Mouse (Mus musculus) spleen, postnatal 10 days (tissue): ENCODE results near the gene Grin2c.

Source experiments
- DNase-seq, 2 experiments: peaks; one replicate each; pipeline ENCODE4 v3.0.0; 2021 to 2022; ENCODE audit warnings: low spot score in 2 of 2

Grin2c gene

DNA sequence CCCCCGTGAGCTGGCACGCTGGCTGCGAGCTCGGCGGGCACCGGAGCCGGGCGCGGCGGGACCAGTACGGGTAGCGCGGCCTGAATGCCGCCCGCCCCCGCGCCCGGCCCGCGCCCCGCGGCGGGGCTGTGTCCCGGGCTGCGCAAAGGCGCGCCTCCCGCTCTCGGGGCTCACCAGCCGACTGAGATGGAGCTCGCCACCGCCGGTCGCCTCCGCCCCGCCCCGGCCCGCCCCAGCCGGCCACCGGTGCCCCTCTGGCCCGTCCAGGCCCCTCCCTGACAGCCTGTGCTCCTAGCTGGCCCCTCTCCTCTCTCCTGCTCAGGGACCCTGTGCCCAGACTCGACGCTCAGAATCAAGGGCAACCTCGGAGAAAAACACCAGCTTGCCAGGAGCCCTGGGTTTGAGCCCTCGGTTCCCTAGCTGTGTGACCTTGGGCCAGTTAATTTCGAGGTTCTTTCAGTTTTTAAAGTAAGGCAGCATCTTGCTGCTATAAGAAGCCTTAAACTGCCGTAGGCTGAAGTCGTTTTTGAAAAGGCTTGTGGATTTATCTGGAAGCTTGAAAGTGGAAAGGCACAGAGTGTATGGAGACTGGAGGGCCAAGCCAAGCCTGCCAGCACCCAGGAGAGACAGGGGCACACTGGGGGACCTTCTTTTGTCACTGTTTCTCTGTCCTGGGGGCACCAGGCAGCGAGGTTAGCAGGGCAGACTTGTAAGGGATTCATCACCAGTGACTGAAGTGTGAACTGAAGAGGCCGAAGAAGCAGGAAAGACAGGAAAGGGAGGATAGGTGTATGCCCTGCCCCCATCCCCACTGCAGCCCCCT is at the start of gene Grin2c:
Grin2c (minus strand) TSS at position 183 of the 823 bp plus-strand sequence.
- no peak for DNase-seq

DNA sequence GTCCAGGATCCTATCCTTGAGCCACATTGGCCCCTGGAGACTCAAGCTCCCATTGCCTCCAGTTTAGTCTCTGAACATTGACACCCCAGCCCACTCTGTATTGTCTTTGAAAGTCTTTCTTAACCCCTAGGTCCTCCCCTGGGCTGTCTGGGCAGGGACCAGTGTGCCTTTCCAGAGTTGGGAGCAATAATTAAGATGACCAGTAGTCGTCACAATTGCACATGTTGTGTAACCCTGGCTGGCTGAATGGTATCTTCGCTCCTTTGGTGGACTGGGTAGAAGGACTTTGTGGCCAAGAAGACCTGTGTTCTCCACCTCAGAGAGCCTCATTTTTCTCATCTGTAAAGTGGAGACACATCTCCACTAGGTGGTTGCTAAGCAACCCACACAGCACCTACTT is 47.2 kb upstream of the Grin2c start:
- DNase-seq = no peak

DNA sequence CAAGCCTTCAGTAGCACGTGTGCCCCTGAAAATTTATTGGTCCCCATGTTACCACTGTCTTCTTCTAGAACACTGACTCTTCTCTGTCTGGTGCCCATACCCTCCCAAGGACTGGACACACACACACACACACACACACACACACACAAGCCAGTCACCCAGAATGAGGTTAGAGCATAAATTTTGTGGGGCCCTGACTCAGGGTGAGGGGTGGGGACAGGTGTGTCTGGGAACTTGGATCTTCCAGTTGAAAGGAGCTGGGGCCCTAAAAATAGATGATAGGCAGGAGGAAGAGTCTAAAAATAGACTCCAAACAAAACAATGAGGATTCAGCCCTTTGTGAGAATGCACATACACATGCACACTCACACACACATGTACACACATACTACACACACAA is 41.7 kb upstream of the Grin2c start:
- DNase-seq = no peak

DNA sequence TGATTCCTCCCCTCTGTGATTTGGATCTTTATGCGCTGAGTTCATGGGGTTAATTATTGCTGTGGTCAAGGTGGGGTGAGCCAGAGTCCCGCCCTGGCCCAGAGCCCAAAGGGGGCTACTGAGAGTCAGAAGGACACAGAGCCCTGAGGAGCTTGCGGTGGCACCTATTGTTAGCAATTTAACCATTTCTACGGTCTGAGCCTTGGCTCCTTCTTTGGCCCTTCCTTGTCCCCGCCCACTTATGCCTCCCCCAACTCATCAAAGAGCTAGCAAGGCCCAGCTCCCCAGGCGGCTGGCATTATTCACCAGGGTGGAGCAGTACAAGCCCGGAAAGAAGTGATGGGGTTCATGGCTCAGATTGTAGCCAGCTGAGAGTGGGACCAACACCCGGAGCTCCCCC is 39.8 kb upstream of the Grin2c start, which contains the start of gene Otop2:
Otop2 (plus strand) TSS at position 301 of the 400 bp plus-strand sequence.
- DNase-seq = no peak

DNA sequence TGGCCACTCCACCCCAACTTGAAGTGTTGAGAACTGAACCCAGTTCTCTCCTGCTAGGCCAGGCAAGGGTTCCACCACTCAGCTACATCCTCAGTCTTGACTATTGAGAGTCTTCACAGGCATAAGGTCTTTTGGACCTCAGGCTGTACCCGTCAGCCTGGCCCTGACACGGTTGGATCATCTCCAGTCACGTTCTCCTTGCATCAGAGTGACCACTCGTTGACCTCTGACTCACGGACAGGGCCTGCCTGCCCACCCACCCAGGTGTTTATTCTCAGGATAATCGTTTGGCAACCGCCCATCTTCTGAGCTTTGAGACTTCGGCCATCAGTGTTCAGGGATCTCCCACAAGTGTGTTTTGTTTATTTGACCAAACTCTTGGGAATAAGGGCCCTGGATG is 36.1 kb upstream of the Grin2c start:
- DNase-seq = no peak

DNA sequence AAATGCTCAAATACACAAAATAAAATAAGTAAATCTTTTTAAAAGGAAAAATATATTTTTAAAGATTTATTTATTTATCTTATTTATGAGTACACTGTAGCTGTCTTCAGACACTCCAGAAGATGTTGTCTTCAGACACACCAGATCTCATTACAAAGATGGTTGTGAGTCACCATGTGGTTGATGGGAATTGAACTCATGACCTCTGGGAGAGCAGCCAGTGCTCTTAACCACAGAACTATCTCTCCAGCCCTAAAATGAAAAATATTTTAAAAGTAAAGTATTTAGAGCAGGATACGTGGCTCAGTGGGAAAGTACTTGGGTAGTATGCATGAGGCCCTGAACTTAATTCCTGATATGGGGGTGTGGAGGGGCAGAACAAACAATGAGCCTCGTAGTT is 34.3 kb upstream of the Grin2c start:
- no peak for DNase-seq

DNA sequence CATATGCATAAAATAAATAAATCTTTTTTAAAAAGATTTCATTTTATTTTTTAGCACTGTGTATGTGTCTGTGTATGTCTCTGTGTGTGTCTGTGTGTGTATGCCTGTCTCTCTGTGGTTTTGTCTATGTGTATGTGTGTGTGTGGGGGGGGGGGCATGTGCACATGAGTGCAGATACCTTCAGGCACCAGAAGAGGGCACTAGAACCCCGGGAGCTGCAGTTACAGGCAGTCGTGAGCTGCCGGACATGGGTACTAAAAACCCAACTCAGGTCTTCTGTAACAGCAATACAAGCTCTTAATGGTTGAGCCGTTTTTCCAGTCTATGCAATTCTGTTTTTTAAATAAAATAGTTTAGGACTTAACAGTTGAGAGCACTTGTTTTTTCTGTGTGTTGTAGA is 33.7 kb upstream of the Grin2c start:
- no peak for DNase-seq

DNA sequence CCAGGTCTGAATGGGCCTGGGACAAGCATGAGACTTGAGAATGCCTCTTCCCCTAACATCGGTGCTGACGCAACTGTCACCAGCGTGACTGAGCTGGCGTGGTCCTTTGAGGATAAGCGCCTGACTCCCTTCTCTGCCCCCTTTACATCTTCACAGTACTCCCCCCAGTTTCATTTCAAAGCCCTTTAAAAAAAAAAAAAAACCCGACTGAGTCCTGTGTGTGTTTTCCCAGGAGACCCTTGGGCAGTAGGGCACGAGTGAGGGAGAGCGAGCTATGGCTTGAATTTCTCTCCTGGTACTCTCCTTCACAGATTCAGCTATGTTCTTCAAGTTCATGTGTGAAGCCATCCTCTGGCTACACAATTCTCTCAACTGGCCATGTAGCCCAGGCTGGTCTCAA is 31.1 kb upstream of the Grin2c start:
- DNase-seq = no peak

DNA sequence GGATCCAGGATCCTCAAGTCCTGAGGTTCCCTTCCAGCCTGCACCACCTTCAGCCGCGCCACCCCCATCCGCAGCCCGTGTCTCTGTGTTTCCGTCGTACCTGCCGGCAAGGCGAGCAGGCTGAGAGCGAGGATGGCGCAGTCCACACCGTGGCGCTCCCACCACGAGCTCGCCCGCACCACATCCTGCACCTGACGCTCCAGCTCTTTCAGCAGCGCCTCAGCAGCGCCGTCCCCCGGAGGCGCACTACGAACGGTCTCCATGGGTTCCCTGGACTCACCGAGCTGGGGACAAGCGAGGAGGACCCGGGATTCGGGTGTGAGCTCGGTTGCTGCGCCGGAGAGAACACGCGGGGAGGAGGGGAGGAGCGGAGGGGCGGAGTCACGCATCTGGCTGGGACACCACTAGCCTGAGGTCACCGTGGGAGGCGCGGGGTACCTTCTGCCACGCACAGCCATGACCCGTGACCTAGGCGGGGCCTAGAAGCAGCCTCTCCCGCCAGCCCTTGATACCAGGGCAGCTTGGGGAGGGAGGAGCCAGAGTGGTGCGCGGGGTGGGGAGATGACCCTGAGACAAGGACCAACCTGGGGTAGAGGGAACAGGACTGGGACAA is 30.3 kb upstream of the Grin2c start, which contains the start of gene Fads6:
Fads6 (minus strand) TSS at position 450 of the 613 bp plus-strand sequence.
- DNase-seq = peak in 1 of 2 experiments; percentile 49

DNA sequence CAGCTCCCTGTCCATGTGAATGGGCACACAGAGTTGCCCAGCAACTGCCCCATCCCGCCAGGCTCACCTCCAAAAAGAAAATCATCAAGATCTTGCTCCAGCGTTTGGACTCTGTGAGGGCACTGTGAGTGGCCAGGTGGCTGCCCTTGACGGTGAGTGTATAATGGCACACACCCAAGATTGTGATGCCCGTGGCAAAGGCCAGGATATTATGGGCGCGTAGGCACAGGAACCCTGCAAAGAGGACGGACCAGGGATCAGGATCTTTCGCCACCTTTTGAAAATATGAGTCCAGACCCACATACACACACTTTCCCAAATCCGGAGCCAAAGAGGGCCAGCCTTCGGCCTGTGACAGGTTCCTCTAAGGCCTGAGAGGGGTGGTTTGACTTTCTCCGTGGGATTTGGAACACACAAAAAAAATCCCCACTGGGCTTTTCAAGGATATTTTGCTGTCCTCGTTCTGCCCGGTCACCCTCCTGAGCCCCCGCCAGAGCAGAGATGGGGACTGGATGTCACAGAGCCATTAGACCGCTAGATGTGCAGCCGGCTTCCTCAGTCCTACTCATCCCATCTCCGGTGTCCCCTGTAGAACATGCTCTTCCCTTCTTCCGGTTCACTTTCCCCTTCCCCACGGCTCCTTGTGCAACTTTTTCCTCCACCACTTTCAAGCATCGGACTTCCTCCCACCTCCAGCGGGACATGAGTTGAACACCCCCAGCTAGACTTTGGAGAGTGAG is 29.6 kb upstream of the Grin2c start:
- no peak for DNase-seq

DNA sequence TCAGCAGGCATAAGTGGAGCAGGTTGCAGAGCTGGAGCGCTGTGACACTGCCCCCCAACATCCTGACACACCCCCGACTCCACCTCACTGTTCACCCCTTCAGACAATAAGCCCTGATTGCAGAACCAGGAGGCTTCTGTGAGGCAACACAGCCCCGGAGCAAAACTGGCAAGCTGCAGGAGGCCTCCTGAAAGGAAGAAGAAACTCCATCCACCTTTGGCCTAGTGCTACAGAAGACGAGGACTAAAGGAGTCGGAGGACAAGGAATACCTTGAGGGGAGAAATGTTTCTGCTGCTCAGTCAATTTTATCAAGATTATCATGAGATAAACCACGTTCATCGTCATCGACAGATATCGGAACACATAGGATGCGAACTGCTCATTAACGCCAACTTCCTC is 28.9 kb upstream of the Grin2c start:
- DNase-seq = no peak

DNA sequence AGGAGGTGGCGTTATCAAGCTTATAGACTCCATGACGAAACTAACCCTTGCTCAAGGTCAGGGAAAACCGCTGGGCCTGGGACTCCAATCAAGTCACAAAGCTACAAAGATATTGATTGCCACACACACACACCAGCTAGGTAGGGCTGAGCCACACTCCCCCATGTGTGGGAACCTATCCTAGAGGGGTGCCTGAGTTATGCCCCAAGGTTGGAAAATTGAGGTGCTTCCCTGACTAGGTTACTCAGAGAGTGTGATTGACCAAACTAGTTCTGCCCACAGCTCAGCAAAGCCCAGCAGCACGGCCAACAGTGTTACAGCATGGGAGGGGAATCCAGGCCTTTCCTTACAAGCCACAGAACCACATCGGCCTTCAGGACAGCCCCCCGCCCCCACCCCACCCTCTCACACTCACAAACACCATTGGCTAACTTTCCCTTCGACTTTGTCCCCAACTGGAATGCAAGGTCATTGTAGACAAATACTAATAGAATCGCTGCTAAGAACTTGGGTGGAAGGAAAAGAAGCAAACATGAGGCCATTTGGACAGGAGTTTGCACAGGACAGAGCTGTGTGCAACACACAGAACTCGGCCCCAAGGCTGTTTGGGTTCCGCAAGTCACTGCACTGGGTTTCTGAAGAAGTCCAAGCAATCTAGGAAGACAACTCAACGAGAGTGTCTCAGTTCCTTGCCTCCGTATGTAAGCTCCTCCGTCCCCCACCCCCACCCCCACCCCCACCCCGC is 25.8 kb upstream of the Grin2c start:
- no peak for DNase-seq

DNA sequence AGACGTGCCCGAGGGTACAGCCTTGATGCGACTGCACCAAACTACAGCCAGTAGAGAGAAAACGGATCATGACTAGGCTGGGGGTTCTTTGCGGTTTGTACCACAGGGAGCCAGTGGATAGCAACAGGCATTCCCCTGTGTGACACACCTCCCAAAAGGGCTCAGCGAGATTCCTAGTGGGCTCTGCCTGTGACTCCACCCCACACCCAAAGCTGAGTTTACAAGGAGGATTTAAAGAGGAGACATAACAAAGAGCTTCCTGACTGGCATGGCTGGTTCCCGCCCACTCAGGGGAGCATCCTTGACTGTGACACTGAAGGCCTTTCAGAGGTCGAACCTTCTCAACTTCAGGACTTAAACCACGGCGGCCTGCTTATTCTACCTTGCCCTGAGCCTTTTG is 24.5 kb upstream of the Grin2c start:
- no peak for DNase-seq

DNA sequence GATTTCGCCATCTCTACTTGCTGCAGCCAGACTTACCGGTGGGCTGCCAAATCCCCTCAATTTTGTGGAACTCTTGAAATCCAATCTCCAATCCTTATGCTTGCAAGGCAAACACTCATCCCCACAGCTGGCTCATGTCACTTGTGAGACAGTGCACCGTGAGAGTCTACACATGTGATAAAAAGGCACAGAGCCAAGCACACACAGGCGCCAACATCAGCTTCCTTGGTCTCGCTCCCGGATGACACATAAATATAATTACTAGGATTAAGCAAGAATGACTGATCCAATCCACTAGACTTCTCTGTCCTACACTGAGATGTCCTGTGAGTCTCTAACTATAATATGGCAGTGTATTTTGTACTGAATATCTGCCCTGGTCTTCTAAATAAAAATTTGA is 23.9 kb upstream of the Grin2c start:
- no peak for DNase-seq

DNA sequence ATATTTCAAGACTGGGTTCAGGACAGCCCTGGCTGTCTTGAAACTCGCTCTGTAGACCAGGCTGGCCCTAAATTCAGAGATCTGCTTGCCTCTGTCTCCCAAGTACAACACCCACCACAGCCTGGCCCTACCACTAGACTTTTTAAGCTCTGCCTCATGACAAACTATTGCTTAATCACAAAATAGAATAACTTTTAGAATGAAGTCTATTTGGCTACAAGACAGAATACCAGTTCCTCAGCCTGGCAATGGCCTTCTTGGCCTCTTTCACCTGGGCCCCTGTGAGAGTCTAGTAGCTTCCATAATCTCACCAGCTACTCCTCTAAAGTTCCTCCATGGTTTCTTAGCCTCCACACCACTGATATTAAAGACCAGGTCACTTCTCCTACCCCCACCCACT is 23.3 kb upstream of the Grin2c start:
- no peak for DNase-seq

DNA sequence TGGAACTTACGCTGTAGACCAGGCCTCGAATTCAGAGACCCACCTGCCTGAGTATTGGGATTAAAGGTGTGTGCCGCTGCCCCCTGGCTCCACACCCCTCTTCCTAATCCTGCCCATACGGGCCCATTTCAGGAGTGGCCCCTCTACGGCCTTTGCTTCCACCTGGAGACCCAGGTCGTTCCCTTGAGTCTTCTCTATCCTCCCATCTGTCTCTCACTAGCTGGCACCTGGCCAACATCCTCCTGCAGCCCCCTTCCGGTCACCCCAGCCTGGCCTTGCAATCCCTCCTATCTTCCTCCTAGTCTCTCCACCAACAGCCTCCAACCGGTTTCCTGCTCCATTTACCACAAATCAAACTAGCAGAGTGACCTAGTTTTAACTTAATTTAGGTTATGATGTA is 22.8 kb upstream of the Grin2c start:
- DNase-seq = no peak

DNA sequence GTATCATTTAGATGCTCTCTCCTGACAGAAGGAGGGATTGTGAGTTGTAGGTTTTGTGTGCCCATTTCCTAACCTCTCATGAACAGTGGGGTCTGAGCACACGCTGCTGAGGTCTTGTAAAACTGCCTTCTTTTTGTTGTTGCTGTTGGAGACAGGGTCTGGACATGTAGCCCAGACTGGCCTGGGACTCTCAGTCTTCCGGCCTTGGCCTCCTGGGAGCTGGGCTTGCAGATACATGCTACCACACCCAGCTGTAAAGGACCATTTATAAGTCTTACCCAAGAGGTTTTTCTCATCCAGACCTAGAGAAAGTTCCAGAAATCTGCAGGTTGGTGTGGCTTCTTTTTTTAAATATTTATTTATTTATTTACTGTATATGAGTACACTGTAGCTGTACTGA is 21.3 kb upstream of the Grin2c start:
- no peak for DNase-seq

DNA sequence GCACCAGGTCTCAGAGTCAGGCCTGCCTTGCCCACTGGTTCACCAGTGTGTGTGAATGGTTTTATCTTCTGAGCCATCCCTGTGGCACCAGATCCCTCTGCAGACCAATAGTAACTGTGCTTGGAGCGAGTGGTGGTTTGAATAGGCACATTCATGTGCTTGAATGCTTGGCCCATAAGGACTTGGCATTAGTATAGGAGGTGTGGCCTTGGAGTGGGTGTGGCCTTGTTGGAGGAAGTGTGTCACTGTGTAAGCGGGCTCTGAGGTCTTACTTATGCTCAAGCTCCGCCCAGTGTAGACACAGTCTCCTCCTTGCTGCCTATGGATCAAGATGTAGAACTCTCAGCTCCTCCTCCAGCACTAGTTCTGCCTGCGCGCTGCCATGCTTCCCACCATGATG is 20.3 kb upstream of the Grin2c start:
- no peak for DNase-seq

DNA sequence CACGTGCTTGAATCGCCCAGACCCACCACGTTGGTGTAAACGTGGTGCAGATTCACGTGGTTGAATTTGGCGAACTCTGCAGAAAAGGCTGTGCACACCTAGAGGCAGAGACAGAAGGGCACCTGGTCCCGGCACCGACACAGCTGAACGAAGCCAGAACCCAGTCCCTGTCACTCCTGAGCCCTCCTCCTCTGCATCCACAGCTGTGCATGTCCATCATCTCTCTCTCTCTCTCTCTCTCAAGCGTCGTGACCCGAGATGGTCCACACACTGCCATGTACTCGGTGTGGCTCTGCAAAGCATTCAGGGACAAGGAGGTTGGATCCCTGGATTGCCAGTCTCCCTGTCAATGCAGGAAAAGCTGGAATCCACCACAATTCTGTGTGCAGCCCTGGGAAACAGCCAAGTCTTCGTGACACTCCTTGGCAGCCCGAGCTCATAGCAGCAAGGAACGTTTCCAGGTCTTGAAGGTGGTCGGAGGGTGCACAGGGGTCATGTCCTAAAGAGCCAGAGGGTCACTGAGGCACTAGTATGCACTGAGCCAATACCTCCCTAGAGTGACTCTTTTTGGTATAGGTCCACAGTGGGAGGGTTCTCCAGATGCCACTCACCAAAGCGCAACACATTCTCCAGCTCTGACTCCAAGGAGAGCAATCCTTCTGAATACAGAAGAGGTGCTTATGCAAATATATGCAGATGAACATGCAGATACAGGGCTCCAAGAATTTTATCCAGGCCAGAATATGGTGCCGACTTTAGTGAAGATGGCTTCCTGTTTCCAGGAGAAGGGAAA is 19.4 kb upstream of the Grin2c start:
- no peak for DNase-seq

DNA sequence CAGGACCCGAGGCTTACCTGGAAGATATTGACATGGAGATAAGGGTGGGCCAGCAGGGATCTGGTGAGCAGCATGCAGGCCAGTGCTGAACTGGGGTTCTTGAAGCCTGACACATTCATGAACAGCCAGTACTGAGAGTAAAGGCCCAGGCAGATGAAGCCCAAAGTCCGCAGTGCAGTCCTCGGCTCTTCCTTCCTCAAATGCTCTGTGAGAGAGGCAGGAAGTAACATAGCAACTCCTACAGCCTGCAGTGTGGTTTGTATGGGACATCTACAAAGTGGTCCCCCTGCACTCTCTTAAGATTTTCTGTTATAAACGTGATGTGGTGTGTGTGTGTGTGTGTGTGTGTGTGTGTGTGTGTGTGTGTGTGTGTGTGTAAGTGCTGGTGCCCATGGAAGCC is 18.2 kb upstream of the Grin2c start:
- no peak for DNase-seq
